Mouse (Mus musculus): ENCODE measurements around the gene Lrrc4c. TPM values are rescaled to one million over a fixed set of nuclear protein-coding genes. Genes with fewer than 3 reads are reported as not detected.

Lrrc4c gene
- polyA plus RNA-seq, 1 experiment from 2014 or later, result 2.0 TPM

DNA sequence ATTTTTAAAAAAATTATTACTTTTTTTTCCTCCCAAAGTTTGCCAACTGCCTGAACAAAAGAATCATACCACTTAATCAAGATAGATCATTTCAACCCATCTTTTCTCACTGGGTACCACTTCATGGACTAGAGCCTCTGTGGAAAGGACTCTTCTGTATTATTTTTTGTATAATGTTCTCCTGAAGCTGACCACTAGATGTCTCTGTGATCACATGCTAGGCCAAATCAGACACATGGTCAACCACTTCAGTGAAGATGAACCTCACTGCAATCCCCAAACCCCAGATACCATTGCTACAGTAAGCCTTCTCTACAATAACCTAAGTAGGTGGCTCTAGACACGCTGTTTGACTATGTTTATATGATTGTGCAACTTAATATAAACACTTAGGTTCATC lies 19.4 kb downstream of the Lrrc4c start:
- 77% methylated on average over 1 of the region's 1 CpGs for WGBS
- H3K4me1 ChIP-seq (replicated peaks), result no peaks in the 10 kb centered on the region
- no peak overlapping the region for H3K4me2 ChIP-seq
- H3K36me3 ChIP-seq, result no peaks in the 10 kb centered on the region
- no peaks in the 10 kb centered on the region for H3K27me3 ChIP-seq
- ATAC-seq (ENCODE audit: insufficient number of reproducible peaks, insufficient read depth, low FRiP score, low TSS enrichment, low read depth), result no peak
- H3K4me3 ChIP-seq (replicated peaks), result no peak overlapping the region
- H3K27ac ChIP-seq, result no peak overlapping the region
- H3K9me3 ChIP-seq, result no peaks in the 10 kb centered on the region
- H3K9ac ChIP-seq (replicated peaks), result no peak overlapping the region

GRCm38 (mm10) chr2:96401186-96401811 lies 83.3 kb downstream of the Lrrc4c start:
- no peak overlapping the region for H3K27ac ChIP-seq
- no peak overlapping the region for H3K4me2 ChIP-seq
- whole genome bisulfite sequencing, result 93% methylated on average over 1 of the region's 1 CpGs

DNA sequence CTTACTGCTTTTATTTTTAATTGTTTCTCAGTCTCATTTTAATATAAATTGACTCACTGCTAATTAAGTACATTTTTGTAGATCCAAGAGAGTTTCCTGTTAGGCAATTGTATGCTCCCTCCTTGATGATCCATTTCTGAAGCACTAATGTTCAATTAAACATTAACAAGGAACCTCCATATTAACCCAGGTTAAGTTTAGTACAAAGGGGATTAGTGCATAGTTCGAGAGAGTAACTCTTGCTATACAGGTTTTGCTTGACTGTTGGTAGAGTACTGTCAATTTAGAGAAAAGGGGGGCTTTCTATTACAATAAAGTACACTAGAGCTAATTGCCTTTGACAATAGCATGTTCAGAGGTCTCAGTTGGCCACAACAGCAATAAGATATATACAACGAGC lies 84.5 kb downstream of the Lrrc4c start:
- ATAC-seq (ENCODE audit: insufficient number of reproducible peaks, insufficient read depth, low FRiP score, low TSS enrichment, low read depth), result no peak
- H3K27ac ChIP-seq, result no peak overlapping the region
- no peaks in the 10 kb centered on the region for H3K36me3 ChIP-seq
- no peak overlapping the region for H3K4me3 ChIP-seq (replicated peaks)
- WGBS, result 70% methylated on average over 2 of the region's 2 CpGs
- no peaks in the 10 kb centered on the region for H3K4me1 ChIP-seq (replicated peaks)
- no peaks in the 10 kb centered on the region for H3K9me3 ChIP-seq
- no peak overlapping the region for H3K9ac ChIP-seq (replicated peaks)
- no peaks in the 10 kb centered on the region for H3K27me3 ChIP-seq
- no peak overlapping the region for H3K4me2 ChIP-seq

More at GRCm38 (mm10) chr2:96401186-96401811, 83.3 kb downstream of the Lrrc4c start:
- Histone ChIP-seq H3K36me3 (no peaks in the 10 kb centered on the region), H3K4me3 (replicated peaks) (no peak overlapping the region), H3K9me3 (no peaks in the 10 kb centered on the region), H3K27me3 (no peaks in the 10 kb centered on the region), H3K4me1 (replicated peaks) (no peaks in the 10 kb centered on the region), H3K9ac (replicated peaks) (no peak overlapping the region)
- ATAC-seq (ENCODE audit: insufficient number of reproducible peaks, insufficient read depth, low FRiP score, low TSS enrichment, low read depth), result no peak

DNA sequence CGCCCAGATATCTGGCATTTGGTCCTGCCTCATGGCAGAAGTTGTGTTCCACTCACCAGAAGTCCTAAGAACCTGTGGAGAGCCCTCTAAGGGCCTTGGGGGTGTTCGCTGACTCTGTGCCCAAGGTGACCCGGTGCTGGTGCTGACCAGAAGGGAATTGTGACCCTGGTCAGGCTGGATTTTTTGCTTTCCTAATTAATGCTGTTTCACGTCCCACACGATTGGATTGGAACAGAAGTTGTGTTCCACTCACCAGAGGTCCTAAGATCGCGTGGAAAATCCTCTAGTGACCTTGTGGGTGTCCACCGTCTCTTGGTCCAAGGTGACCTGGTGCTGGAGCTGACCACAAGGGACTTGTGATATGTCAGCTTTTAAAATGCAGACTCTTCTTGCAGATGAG lies 88.9 kb downstream of the Lrrc4c start:
- no peak overlapping the region for H3K9ac ChIP-seq (replicated peaks)
- H3K9me3 ChIP-seq, result no peaks in the 10 kb centered on the region
- no peaks in the 10 kb centered on the region for H3K27me3 ChIP-seq
- H3K36me3 ChIP-seq, result no peaks in the 10 kb centered on the region
- ATAC-seq (ENCODE audit: insufficient number of reproducible peaks, insufficient read depth, low FRiP score, low TSS enrichment, low read depth), result no peak
- H3K27ac ChIP-seq, result no peak overlapping the region
- no peaks in the 10 kb centered on the region for H3K4me1 ChIP-seq (replicated peaks)
- no peak overlapping the region for H3K4me3 ChIP-seq (replicated peaks)
- no peak overlapping the region for H3K4me2 ChIP-seq
- 87% methylated on average over 8 of the region's 8 CpGs for WGBS

DNA sequence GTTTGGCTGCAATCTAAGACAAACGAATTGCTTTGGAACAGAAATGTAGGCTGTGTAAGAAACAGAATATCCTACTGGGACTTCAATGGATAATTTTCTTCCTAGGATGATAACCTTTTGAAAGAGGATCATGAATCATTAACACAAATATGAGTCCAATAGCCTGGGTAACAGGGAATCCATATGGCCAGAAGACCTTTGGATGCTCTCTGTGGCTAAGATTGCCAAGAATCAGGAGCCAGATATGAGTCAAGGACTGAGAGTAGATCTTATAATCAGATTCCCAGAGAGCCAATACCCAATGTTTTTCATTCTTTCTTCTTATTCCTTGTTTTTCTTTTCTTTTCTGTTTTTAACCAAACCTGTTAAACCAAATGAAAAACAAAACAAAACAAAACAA lies 93.2 kb downstream of the Lrrc4c start:
- Histone ChIP-seq H3K27ac (no peak overlapping the region), H3K9ac (replicated peaks) (no peak overlapping the region), H3K9me3 (no peaks in the 10 kb centered on the region), H3K27me3 (no peaks in the 10 kb centered on the region), H3K4me3 (replicated peaks) (no peak overlapping the region), H3K4me2 (no peak overlapping the region), H3K4me1 (replicated peaks) (no peaks in the 10 kb centered on the region), H3K36me3 (no peaks in the 10 kb centered on the region)
- 92% methylated on average over 1 of the region's 1 CpGs for WGBS
- no peak for ATAC-seq (ENCODE audit: insufficient number of reproducible peaks, insufficient read depth, low FRiP score, low TSS enrichment, low read depth)

- no peak overlapping the region for H3K27ac ChIP-seq
- H3K4me3 ChIP-seq (replicated peaks), result no peak overlapping the region
- ATAC-seq (ENCODE audit: insufficient number of reproducible peaks, insufficient read depth, low FRiP score, low TSS enrichment, low read depth), result no peak
- no peaks in the 10 kb centered on the region for H3K9me3 ChIP-seq
- no peak overlapping the region for H3K9ac ChIP-seq (replicated peaks)
- no peaks in the 10 kb centered on the region for H3K36me3 ChIP-seq
- H3K4me1 ChIP-seq (replicated peaks), result no peaks in the 10 kb centered on the region
- no peak overlapping the region for H3K4me2 ChIP-seq
- no peaks in the 10 kb centered on the region for H3K27me3 ChIP-seq
Measured at GRCm38 (mm10) chr2:96461566-96461965, 143.6 kb downstream of the Lrrc4c start.

- no peaks in the 10 kb centered on the region for H3K4me1 ChIP-seq (replicated peaks)
- no peak overlapping the region for H3K4me3 ChIP-seq (replicated peaks)
- no peak for ATAC-seq (ENCODE audit: insufficient number of reproducible peaks, insufficient read depth, low FRiP score, low TSS enrichment, low read depth)
- WGBS, result 82% methylated on average over 6 of the region's 6 CpGs
- H3K4me2 ChIP-seq, result no peak overlapping the region
- no peak overlapping the region for H3K27ac ChIP-seq
- no peaks in the 10 kb centered on the region for H3K36me3 ChIP-seq
- no peak overlapping the region for H3K9ac ChIP-seq (replicated peaks)
- no peaks in the 10 kb centered on the region for H3K27me3 ChIP-seq
- no peaks in the 10 kb centered on the region for H3K9me3 ChIP-seq
Measured at GRCm38 (mm10) chr2:96475674-96476073, 157.7 kb downstream of the Lrrc4c start.

DNA sequence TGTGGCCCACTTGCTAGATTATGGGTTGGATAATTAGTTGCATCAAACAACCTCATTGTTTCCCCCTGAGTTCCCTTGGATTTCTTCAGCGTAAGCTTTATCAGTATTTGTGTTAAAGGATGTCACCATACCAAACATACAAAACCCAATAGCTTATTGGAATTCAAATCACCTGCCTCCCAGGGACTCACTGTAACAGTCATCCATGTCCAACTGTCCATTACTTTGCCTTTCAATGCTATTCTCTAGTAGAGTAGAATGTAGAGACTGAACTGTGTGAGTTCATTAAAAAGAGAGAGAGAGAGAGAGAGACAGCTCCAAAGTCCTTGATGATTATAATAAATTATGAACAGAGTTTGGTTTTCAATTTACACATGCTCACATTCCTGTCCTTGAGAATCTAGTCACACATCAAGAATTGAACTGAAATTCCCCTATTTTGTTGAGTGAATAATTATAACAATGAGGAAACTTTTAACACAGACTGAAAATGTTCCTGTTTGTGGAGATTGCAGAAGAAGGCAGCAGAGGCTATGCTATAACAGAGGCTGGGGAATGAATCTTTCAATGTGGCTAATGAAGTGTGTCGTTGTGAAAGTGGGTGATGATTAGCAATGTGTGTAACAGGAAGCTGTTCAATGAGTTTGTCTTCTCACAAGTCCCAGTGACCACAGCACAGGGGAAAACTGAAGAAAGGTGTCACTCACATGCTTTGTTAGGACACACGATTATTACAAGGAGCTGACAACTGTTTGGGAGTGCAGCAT lies 181.3 kb downstream of the Lrrc4c start:
- no peak overlapping the region for H3K27ac ChIP-seq
- no peaks in the 10 kb centered on the region for H3K36me3 ChIP-seq
- no peak overlapping the region for H3K4me3 ChIP-seq (replicated peaks)

GRCm38 (mm10) chr2:96504140-96504539 lies 186.2 kb downstream of the Lrrc4c start:
- no peak for ATAC-seq (ENCODE audit: insufficient number of reproducible peaks, insufficient read depth, low FRiP score, low TSS enrichment, low read depth)
- no peaks in the 10 kb centered on the region for H3K4me1 ChIP-seq (replicated peaks)
- no peak overlapping the region for H3K4me3 ChIP-seq (replicated peaks)
- no peak overlapping the region for H3K27ac ChIP-seq
- no peaks in the 10 kb centered on the region for H3K27me3 ChIP-seq
- no peak overlapping the region for H3K4me2 ChIP-seq
- no peak overlapping the region for H3K9ac ChIP-seq (replicated peaks)
- H3K9me3 ChIP-seq, result no peaks in the 10 kb centered on the region
- no peaks in the 10 kb centered on the region for H3K36me3 ChIP-seq
- 84% methylated on average over 6 of the region's 6 CpGs for WGBS

More for the DNA sequence above, 181.3 kb downstream of the Lrrc4c start:
- H3K9me3 ChIP-seq, result no peaks in the 10 kb centered on the region
- ATAC-seq (ENCODE audit: insufficient number of reproducible peaks, insufficient read depth, low FRiP score, low TSS enrichment, low read depth), result no peak
- no peaks in the 10 kb centered on the region for H3K4me1 ChIP-seq (replicated peaks)
- WGBS, result 82% methylated on average over 3 of the region's 3 CpGs
- no peak overlapping the region for H3K4me2 ChIP-seq
- no peak overlapping the region for H3K9ac ChIP-seq (replicated peaks)
- no peaks in the 10 kb centered on the region for H3K27me3 ChIP-seq

- no peak overlapping the region for H3K9ac ChIP-seq (replicated peaks)
- no peak overlapping the region for H3K4me3 ChIP-seq (replicated peaks)
- no peak overlapping the region for H3K4me2 ChIP-seq
- WGBS, result 68% methylated on average over 1 of the region's 1 CpGs
- no peaks in the 10 kb centered on the region for H3K27me3 ChIP-seq
- ATAC-seq (ENCODE audit: insufficient number of reproducible peaks, insufficient read depth, low FRiP score, low TSS enrichment, low read depth), result no peak
- H3K4me1 ChIP-seq (replicated peaks), result no peaks in the 10 kb centered on the region
- no peaks in the 10 kb centered on the region for H3K36me3 ChIP-seq
- no peaks in the 10 kb centered on the region for H3K9me3 ChIP-seq
- no peak overlapping the region for H3K27ac ChIP-seq
Measured at GRCm38 (mm10) chr2:96505641-96506040, 187.7 kb downstream of the Lrrc4c start.

DNA sequence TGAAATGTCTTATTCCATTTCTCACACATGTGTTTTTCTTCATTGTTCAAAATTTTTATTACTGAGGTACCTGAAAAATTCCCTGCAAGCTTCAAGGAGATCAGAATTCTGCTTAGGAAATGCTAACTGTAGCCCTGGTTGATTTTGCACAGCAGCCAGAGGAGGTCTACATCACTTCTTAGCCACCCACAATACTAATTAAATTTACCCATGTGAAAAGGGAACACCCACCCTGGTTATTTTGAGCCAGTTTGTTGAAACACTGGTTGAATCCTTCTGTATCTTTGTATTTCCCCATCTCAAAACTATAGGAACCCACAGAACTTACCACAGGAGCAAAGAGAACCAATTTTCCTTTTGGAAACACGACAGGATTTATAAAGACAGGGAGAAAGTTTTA lies 191.0 kb downstream of the Lrrc4c start:
- H3K27ac ChIP-seq, result no peak overlapping the region
- no peaks in the 10 kb centered on the region for H3K27me3 ChIP-seq
- H3K9ac ChIP-seq (replicated peaks), result no peak overlapping the region
- WGBS, result 72% methylated on average over 1 of the region's 1 CpGs
- H3K4me1 ChIP-seq (replicated peaks), result no peaks in the 10 kb centered on the region
- H3K9me3 ChIP-seq, result no peaks in the 10 kb centered on the region
- no peak overlapping the region for H3K4me2 ChIP-seq
- no peak for ATAC-seq (ENCODE audit: insufficient number of reproducible peaks, insufficient read depth, low FRiP score, low TSS enrichment, low read depth)
- H3K4me3 ChIP-seq (replicated peaks), result no peak overlapping the region
- no peaks in the 10 kb centered on the region for H3K36me3 ChIP-seq

DNA sequence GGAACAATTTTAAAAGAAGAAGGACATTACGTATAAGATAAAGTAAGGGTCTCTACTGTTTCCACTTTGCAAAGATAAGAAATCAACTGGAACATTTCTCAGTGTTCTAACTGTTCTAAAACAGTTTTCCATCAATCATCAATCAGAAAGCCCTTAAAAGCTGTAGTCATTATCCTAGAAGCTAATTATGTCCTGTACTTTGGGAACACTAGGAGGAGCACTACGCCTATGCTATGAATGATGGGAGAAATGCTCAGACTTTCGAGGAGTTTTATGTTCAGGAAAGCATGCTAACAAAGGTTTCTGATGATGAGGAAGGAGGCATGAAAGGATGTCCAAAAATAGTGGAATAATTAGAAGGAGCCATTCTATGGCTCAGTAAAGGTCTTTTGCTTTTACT lies 219.5 kb downstream of the Lrrc4c start:
- no peak for ATAC-seq (ENCODE audit: insufficient number of reproducible peaks, insufficient read depth, low FRiP score, low TSS enrichment, low read depth)
- H3K4me2 ChIP-seq, result no peak overlapping the region
- no peaks in the 10 kb centered on the region for H3K4me1 ChIP-seq (replicated peaks)
- no peak overlapping the region for H3K4me3 ChIP-seq (replicated peaks)
- 76% methylated on average over 3 of the region's 3 CpGs for WGBS
- H3K27me3 ChIP-seq, result no peaks in the 10 kb centered on the region
- H3K9me3 ChIP-seq, result no peaks in the 10 kb centered on the region
- H3K36me3 ChIP-seq, result no peaks in the 10 kb centered on the region
- H3K9ac ChIP-seq (replicated peaks), result no peak overlapping the region
- H3K27ac ChIP-seq, result no peak overlapping the region
